Mouse (Mus musculus) heart, adult 2 months (tissue): ENCODE data around the gene Txnrd1. TPM values are rescaled to one million over a fixed set of nuclear protein-coding genes. Genes with fewer than 3 reads are reported as not detected.

Experiments
- DNase-seq, 2 experiments: peaks; one replicate each; pipeline ENCODE4 v3.0.0; 2021
- H3K27ac ChIP-seq: fragments of 200-600 bp; 2 replicates; pipeline ENCODE4 v1.8.1; 2022
- H3K27me3 ChIP-seq: fragments of 200-500 bp; 2 replicates; pipeline ENCODE4 v1.6.1; 2012; ENCODE audit warnings: mild to moderate bottlenecking, low read length, inconsistent platforms, mixed read lengths; ENCODE audit not compliant: control insufficient read depth, insufficient read depth
- H3K36me3 ChIP-seq: fragments of 200-500 bp; 2 replicates; pipeline ENCODE4 v1.6.1; 2012; ENCODE audit warnings: low read length, inconsistent platforms; ENCODE audit not compliant: control insufficient read depth, insufficient read depth
- H3K4me1 ChIP-seq: fragments of 200-500 bp; 2 replicates; pipeline ENCODE4 v1.6.1; 2011; ENCODE audit warnings: low read length; ENCODE audit not compliant: control insufficient read depth, insufficient read depth
- H3K4me3 ChIP-seq: fragments of 200-600 bp; 2 replicates; pipeline ENCODE4 v1.8.1; 2022
- H3K79me2 ChIP-seq: fragments of 200-500 bp; replicated peaks from 2 replicates; pipeline ENCODE4 v1.6.1; 2012; ENCODE audit warnings: mild to moderate bottlenecking, inconsistent platforms, low read length, moderate library complexity, mixed read lengths; ENCODE audit not compliant: control insufficient read depth, insufficient read depth
- H3K9ac ChIP-seq: fragments of 200-500 bp; 2 replicates; pipeline ENCODE4 v1.6.1; 2012; ENCODE audit warnings: low read depth, mild to moderate bottlenecking, control low read depth, inconsistent platforms, low read length, mixed read lengths
- CTCF ChIP-seq: fragments of 200-600 bp; IDR thresholded peaks from 2 replicates; pipeline ENCODE4 v1.8.1; 2022; ENCODE audit warnings: antibody characterized with exemption, mild to moderate bottlenecking, moderate library complexity
- EP300 ChIP-seq: fragments of 200-500 bp; IDR thresholded peaks from 2 replicates; pipeline ENCODE4 v1.6.1; 2011; ENCODE audit warnings: low read depth, low read length, control low read depth; ENCODE audit not compliant: insufficient read depth
- POLR2A ChIP-seq: fragments of 200-500 bp; IDR thresholded peaks from 2 replicates; pipeline ENCODE4 v1.6.1; 2011; ENCODE audit warnings: mild to moderate bottlenecking, low read depth, low read length, control low read depth; ENCODE audit not compliant: insufficient read depth
- WGBS: fragments of 180-500 bp; shearing (Covaris S2); methylation state at CpG from one replicate; pipeline ENCODE4 v1.1.7; 2018; 5-methylcytosine and 5-hydroxymethylcytosine counted together
- intact Hi-C: fragments of 180-260 bp; cut with DNase I; formaldehyde crosslinking; loops from one replicate; pipeline ENCODE4 v1.15.1; 2025
- polyA plus RNA-seq: library from polyadenylated mRNA; depleted of rRNA; stranded (reverse); fragments of >200 nt; gene quantifications from 2 replicates; pipeline ENCODE4 v1.2.3, GENCODE M21; 2012
- total RNA-seq, 2 experiments: library from RNA; stranded (reverse); gene quantifications; 2 replicates each; pipeline ENCODE4 v1.2.3; 2021

Txnrd1 gene
- total and polyA plus RNA-seq, 3 experiments = 21.3 to 61.1 (median 56.8) TPM

GRCm38 (mm10) chr10:82805111-82805510 is 28.6 kb upstream of the Txnrd1 start:
- WGBS = 89% methylated on average over 6 of the region's 6 CpGs
- H3K27ac ChIP-seq = no peak overlapping the region
- TF ChIP-seq CTCF = no peak
- no peak for TF ChIP-seq EP300
- no peak for TF ChIP-seq POLR2A
- no peak overlapping the region for H3K4me3 ChIP-seq
- no peaks in the 10 kb centered on the region for H3K27me3 ChIP-seq
- DNase-seq = no peak
- H3K9ac ChIP-seq = no peak overlapping the region
- H3K4me1 ChIP-seq = no peaks in the 10 kb centered on the region; the same call in 1 of the 2 replicates
- no peaks in the 10 kb centered on the region for H3K79me2 ChIP-seq
- intact Hi-C loops = no loop called here
- no peaks in the 10 kb centered on the region for H3K36me3 ChIP-seq

- Histone ChIP-seq H3K27me3 (no peaks in the 10 kb centered on the region), H3K27ac (no peak overlapping the region), H3K4me3 (no peak overlapping the region), H3K79me2 (no peaks in the 10 kb centered on the region), H3K36me3 (no peaks in the 10 kb centered on the region), H3K4me1 (no peaks in the 10 kb centered on the region; the same call in 1 of the 2 replicates), H3K9ac (no peak overlapping the region)
- intact Hi-C loops = no loop called here
- 68% methylated on average over 8 of the region's 8 CpGs for WGBS
- TF ChIP-seq POLR2A = no peak
- DNase-seq = no peak
Measured at GRCm38 (mm10) chr10:82806414-82806813, 27.3 kb upstream of the Txnrd1 start.

DNA sequence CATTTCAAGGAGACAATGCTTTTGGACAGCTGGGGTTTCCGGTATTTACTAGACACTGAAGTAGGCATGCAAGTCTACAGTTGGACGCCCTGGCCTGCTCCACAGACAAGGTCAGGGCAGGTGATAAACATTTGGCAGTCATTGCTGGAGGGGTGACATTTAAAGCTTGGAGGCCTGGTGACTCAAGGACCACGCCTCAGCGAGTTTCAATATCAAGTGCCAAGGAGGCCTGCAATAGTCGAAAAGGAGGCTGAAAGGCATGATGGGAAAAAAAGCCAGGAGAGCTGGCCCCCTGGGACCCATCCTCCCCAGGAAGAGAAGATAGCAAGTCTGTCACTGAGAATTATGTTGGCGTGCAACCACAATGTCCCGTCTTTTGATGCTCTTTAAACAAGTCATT is 26.5 kb upstream of the Txnrd1 start:
- no peaks in the 10 kb centered on the region; the same call in 1 of the 2 replicates for H3K27me3 ChIP-seq
- intact Hi-C loops = no loop called here

GRCm38 (mm10) chr10:82808155-82808554 is 25.6 kb upstream of the Txnrd1 start:
- no peak for DNase-seq
- H3K4me3 ChIP-seq = no peak overlapping the region
- H3K27ac ChIP-seq = no peak overlapping the region
- H3K9ac ChIP-seq = no peak overlapping the region
- no peaks in the 10 kb centered on the region for H3K79me2 ChIP-seq
- WGBS = 40% methylated on average over 6 of the region's 6 CpGs
- no peaks in the 10 kb centered on the region; the same call in 1 of the 2 replicates for H3K27me3 ChIP-seq
- no peak for TF ChIP-seq POLR2A
- no peak for TF ChIP-seq EP300
- no peak for TF ChIP-seq CTCF
- no peaks in the 10 kb centered on the region for H3K36me3 ChIP-seq
- intact Hi-C loops = no loop called here
- no peaks in the 10 kb centered on the region; the same call in 1 of the 2 replicates for H3K4me1 ChIP-seq

More for the DNA sequence above, 26.5 kb upstream of the Txnrd1 start:
- Histone ChIP-seq H3K9ac (no peak overlapping the region), H3K4me3 (no peak overlapping the region), H3K27ac (no peak overlapping the region), H3K36me3 (no peaks in the 10 kb centered on the region), H3K4me1 (no peaks in the 10 kb centered on the region; the same call in 1 of the 2 replicates), H3K79me2 (no peaks in the 10 kb centered on the region)
- peak in 1 of 2 experiments; percentile 23 for DNase-seq
- WGBS = 47% methylated on average over 7 of the region's 7 CpGs
- no peak for TF ChIP-seq POLR2A
- no peak for TF ChIP-seq CTCF
- TF ChIP-seq EP300 = no peak

DNA sequence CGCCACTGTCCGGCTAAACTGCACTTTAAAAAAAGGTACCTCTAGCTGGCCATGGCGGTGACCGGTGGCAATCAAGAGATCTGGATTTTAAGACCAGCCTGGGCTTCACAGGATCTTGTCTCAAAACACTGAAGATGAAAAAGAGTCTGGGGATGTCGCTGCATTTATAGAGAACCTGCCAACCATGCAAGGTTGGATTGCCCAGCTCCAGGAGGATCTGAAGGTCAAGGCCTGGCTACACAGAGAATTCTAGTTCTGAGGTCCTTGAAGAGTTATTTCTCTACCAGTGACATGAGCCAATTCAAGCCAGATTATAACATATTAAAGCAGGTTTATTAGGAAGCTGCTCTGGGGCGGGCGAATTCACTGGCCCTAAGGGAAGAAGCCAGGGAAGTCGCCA is 24.9 kb upstream of the Txnrd1 start:
- WGBS = 86% methylated on average over 8 of the region's 8 CpGs
- Histone ChIP-seq H3K27ac (no peak overlapping the region), H3K9ac (no peak overlapping the region), H3K4me3 (no peak overlapping the region), H3K27me3 (no peaks in the 10 kb centered on the region; the same call in 1 of the 2 replicates), H3K79me2 (no peaks in the 10 kb centered on the region), H3K4me1 (no peaks in the 10 kb centered on the region; the same call in 1 of the 2 replicates), H3K36me3 (no peaks in the 10 kb centered on the region)
- DNase-seq = no peak
- TF ChIP-seq POLR2A (no peak), EP300 (no peak), CTCF (no peak)
- intact Hi-C loops = no loop called here

- Histone ChIP-seq H3K79me2 (no peaks in the 10 kb centered on the region), H3K36me3 (no peaks in the 10 kb centered on the region), H3K9ac (no peak overlapping the region), H3K4me1 (no peaks in the 10 kb centered on the region; the same call in 1 of the 2 replicates), H3K4me3 (no peak overlapping the region), H3K27me3 (no peaks in the 10 kb centered on the region; the same call in 1 of the 2 replicates), H3K27ac (no peak overlapping the region)
- WGBS = 47% methylated on average over 3 of the region's 3 CpGs
- intact Hi-C loops = no loop called here
- no peak for DNase-seq
- TF ChIP-seq POLR2A (no peak), CTCF (no peak), EP300 (no peak)
Measured at GRCm38 (mm10) chr10:82809352-82809751, 24.4 kb upstream of the Txnrd1 start.
